Mouse (Mus musculus) right cerebral cortex, postnatal 10 days (tissue): ENCODE measurements around the gene Tmod1.
A peak's percentile ranks its signal among the peaks of the same experiment; 100 is the strongest.

Source experiments
- DNase-seq, 2 experiments: peaks; one replicate each; pipeline ENCODE4 v3.0.0; 2021; ENCODE audit warnings: low spot score in 2 of 2

Gene Tmod1

GRCm38 (mm10) chr4:46038892-46039751 lies at the start of gene Tmod1:
Gene Tmod1, plus strand, starts transcription at chr4:46038935.
- DNase-seq: peak in 1 of 2 experiments; percentile 61

- DNase-seq: no peak
Measured at GRCm38 (mm10) chr4:45990427-45991135, 48.2 kb upstream of the Tmod1 start.

GRCm38 (mm10) chr4:45998536-45998935 lies 40.2 kb upstream of the Tmod1 start:
- DNase-seq: peak in 1 of 2 experiments; percentile 37

- DNase-seq: no peak
Measured at GRCm38 (mm10) chr4:46008142-46008793, 30.5 kb upstream of the Tmod1 start.

GRCm38 (mm10) chr4:46011698-46012097 lies 27.0 kb upstream of the Tmod1 start:
- no peak for DNase-seq

GRCm38 (mm10) chr4:46015605-46016004 lies 23.1 kb upstream of the Tmod1 start:
- DNase-seq: no peak

GRCm38 (mm10) chr4:46023021-46023481 lies 15.7 kb upstream of the Tmod1 start:
- DNase-seq: no peak

GRCm38 (mm10) chr4:46025893-46026292 lies 12.8 kb upstream of the Tmod1 start:
- DNase-seq: peak; percentile 50 to 56

- DNase-seq: no peak
Measured at GRCm38 (mm10) chr4:46028224-46028623, 10.5 kb upstream of the Tmod1 start.

- no peak for DNase-seq
Measured at GRCm38 (mm10) chr4:46028781-46029180, 10.0 kb upstream of the Tmod1 start.

- no peak for DNase-seq
Measured at GRCm38 (mm10) chr4:46029552-46029951, 9.2 kb upstream of the Tmod1 start.

GRCm38 (mm10) chr4:46032448-46032847 lies 6.3 kb upstream of the Tmod1 start:
- DNase-seq: no peak

GRCm38 (mm10) chr4:46033197-46033596 lies 5.5 kb upstream of the Tmod1 start:
- DNase-seq: no peak

- DNase-seq: no peak
Measured at GRCm38 (mm10) chr4:46038591-46038891, 194 bp upstream of the Tmod1 start.

- DNase-seq: no peak
Measured at GRCm38 (mm10) chr4:46039899-46040298, 1.2 kb downstream of the Tmod1 start.

- no peak for DNase-seq
Measured at GRCm38 (mm10) chr4:46040594-46041192, 2.0 kb downstream of the Tmod1 start.

- DNase-seq: no peak
Measured at GRCm38 (mm10) chr4:46041761-46042504, 3.2 kb downstream of the Tmod1 start.

- no peak for DNase-seq
Measured at GRCm38 (mm10) chr4:46042505-46042850, 3.7 kb downstream of the Tmod1 start.

- no peak for DNase-seq
Measured at GRCm38 (mm10) chr4:46043361-46043760, 4.6 kb downstream of the Tmod1 start.

GRCm38 (mm10) chr4:46047971-46048370 lies 9.2 kb downstream of the Tmod1 start:
- no peak for DNase-seq

GRCm38 (mm10) chr4:46048418-46048817 lies 9.7 kb downstream of the Tmod1 start:
- DNase-seq: no peak
